Mouse (Mus musculus) hindbrain, embryonic 12.5 days (tissue): ENCODE measurements around the gene Slc27a1. TPM values are rescaled to one million over a fixed set of nuclear protein-coding genes. Genes with fewer than 3 reads are reported as not detected.

Experiments
- ATAC-seq: fragments of 200-750 bp; cut with Nextera tagmentation; 2 replicates; pipeline ENCODE4 v1.8.0; 2017; ENCODE audit warnings: moderate TSS enrichment; ENCODE audit not compliant: low FRiP score
- H3K27ac ChIP-seq: fragments of 300-500 bp; sonication (generic); 2 replicates; pipeline ENCODE4 v1.5.1; 2016; ENCODE audit warnings: mild to moderate bottlenecking
- H3K27me3 ChIP-seq: fragments of 300-500 bp; sonication (generic); 2 replicates; pipeline ENCODE4 v1.6.1; 2016; ENCODE audit warnings: mild to moderate bottlenecking
- H3K36me3 ChIP-seq: fragments of 300-500 bp; sonication (generic); 2 replicates; pipeline ENCODE4 v1.6.1; 2016; ENCODE audit warnings: mild to moderate bottlenecking
- H3K4me1 ChIP-seq: fragments of 300-500 bp; sonication (generic); 2 replicates; pipeline ENCODE4 v1.6.1; 2016
- H3K4me2 ChIP-seq: fragments of 300-500 bp; sonication (generic); replicated peaks from 2 replicates; pipeline ENCODE4 v1.6.1; 2016; ENCODE audit warnings: mild to moderate bottlenecking
- H3K4me3 ChIP-seq: fragments of 300-500 bp; sonication (generic); 2 replicates; pipeline ENCODE4 v1.5.1; 2016; ENCODE audit warnings: mild to moderate bottlenecking
- H3K9ac ChIP-seq: fragments of 300-500 bp; sonication (generic); 2 replicates; pipeline ENCODE4 v1.6.1; 2016; ENCODE audit warnings: mild to moderate bottlenecking, moderate library complexity
- H3K9me3 ChIP-seq: fragments of 300-500 bp; sonication (generic); replicated peaks from 2 replicates; pipeline ENCODE4 v1.6.1; 2016; ENCODE audit warnings: mild to moderate bottlenecking
- WGBS: fragments of 180-500 bp; shearing (Covaris S2); methylation state at CpG from one replicate; pipeline ENCODE4 v1.1.7; 2016; 5-methylcytosine and 5-hydroxymethylcytosine counted together
- polyA plus RNA-seq: library from polyadenylated mRNA; unstranded; fragments of >200 nt; fragmentation: Nextera tagmentation; extraction: Ambion mirVana; gene quantifications from 2 replicates; pipeline ENCODE4 v1.2.1, GENCODE M21; 2016

The Slc27a1 gene
- polyA plus RNA-seq, 1 experiment from 2014 or later, result 54.8 TPM

DNA sequence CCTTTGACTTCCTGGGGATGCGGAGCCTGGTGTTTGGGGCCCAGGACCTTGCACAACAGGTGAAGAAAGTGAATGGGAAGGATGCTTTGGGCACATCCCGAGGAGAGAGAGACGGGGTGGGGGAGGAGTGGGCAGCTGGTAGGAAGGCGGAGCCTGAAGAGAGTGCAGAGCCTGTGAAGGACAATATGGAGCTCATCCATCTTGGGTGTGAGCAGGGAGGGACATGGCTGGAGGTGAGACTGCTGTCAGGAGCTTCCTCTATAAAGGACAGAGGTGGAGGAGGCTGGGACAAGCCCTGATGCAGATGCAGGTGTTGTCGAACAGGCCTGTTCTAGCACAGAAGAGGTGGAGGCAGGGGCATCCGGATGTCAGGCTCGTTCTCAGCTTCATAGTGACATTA lies 35.3 kb downstream of the Slc27a1 start:
- WGBS, result 59% methylated on average over 7 of the region's 7 CpGs
- Histone ChIP-seq H3K9ac (no peak overlapping the region), H3K4me2 (no peak overlapping the region), H3K9me3 (no peaks in the 10 kb centered on the region), H3K27ac (no peak overlapping the region), H3K36me3 (peaks cover 3% of the 10 kb centered on the region; the same call in 1 of the 2 replicates), H3K4me3 (no peak overlapping the region), H3K27me3 (peaks cover 52% of the 10 kb centered on the region), H3K4me1 (peaks cover 14% of the 10 kb centered on the region)
- no peak for ATAC-seq

DNA sequence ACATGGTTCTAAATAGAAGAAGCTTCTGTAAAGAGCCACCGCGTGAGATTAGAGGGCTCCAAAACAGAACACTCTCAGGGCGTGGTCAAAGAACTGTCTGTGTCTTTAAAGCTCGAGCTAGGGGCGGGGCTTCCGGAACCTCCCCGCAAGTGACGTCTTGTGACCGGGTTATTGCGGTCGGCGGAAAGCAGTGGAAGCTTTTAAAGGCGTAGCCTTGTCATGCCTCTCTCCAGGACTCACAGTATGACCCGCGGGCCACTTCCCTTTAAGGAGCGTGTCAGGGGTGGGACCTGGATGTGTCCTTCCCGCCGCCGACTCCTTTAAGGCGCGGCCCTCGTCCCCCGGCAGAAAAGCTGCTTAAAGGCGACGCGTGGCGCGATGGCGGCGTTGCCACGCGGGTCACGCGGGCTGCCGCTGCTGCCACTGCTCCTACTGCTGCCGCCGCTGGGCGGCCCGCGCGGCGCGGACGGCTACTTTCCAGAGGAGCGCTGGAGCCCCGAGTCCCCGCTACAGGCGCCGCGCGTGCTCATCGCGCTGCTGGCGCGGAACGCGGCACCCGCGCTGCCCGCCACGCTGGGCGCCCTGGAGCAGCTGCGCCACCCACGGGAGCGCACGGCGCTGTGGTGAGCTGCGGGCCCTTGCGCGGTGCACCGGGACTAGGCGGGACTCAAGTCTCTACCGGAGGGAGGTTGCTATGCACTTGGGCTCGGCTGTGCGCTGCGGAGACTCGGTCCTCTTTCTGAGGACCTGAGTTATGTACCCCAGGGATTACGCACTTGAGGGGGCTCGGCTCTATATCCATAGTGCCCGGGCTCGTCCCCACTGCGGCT lies 42.4 kb downstream of the Slc27a1 start, which contains the start of gene Colgalt1:
TSS of gene Colgalt1 (plus strand) at position 177 of the 830 bp plus-strand sequence.
- peak within 1 kb of the TSS; percentile 81 for H3K4me3 ChIP-seq
- H3K27ac ChIP-seq, result peak within 1 kb of the TSS; percentile 90
- under 1% methylated on average over 77 of the region's 82 CpGs for WGBS
- no peaks in the 10 kb centered on the region for H3K9me3 ChIP-seq
- H3K27me3 ChIP-seq, result no peaks in the 10 kb centered on the region
- peak within 1 kb of the TSS; percentile 88 for H3K9ac ChIP-seq
- peak; percentile 98 for ATAC-seq
- H3K4me1 ChIP-seq, result peaks cover 13% of the 10 kb centered on the region
- peaks cover 24% of the 10 kb centered on the region for H3K36me3 ChIP-seq
- H3K4me2 ChIP-seq, result peak within 1 kb of the TSS; percentile 83

DNA sequence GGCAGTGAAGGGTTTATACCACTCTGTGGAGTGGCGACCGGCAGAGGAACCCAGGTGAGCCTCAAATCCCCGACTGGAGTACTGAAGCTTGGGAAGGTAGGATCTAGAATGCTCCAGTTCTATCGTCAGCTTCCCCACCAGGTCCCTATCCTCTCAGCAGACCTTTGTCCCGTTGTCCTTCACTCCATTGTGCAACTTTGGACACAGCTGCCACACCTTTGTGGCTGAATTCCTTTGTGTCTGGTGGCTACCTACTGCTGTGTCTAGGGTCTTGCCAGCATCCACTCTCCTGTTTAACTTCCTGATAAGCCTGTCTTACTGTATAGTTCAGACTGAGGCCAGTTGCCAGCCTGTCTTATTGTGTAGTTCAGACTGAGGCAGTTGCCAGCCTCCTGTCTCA lies 43.5 kb downstream of the Slc27a1 start:
- no peaks in the 10 kb centered on the region for H3K27me3 ChIP-seq
- 58% methylated on average over 5 of the region's 5 CpGs for WGBS
- H3K4me3 ChIP-seq, result peak overlapping the region; percentile 81
- H3K36me3 ChIP-seq, result peaks cover 34% of the 10 kb centered on the region
- no peak overlapping the region for H3K27ac ChIP-seq
- H3K4me1 ChIP-seq, result peaks cover 13% of the 10 kb centered on the region
- no peaks in the 10 kb centered on the region for H3K9me3 ChIP-seq
- peak overlapping the region; percentile 83 for H3K4me2 ChIP-seq
- no peak for ATAC-seq
- H3K9ac ChIP-seq, result peak overlapping the region; percentile 88

DNA sequence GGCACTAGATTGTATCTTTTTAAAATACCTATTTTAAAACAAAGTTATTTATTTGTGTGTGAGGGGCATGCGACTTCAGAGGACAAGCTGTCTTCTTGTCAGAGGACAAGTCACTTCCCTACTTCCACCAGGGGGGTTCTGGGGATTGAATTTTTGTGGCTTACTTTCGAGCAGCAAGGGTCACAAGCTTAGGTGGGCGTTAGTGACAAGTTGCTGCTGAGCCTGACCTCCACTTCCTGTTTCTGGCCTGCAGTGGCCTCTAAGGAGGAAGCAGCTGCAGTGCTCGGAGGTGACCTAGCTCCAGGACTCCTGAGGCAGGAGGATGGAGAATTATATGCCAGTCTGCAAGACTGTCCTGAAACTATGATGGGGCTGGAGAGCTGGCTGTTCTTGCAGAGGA lies 44.7 kb downstream of the Slc27a1 start:
- Histone ChIP-seq H3K27ac (no peak overlapping the region), H3K9ac (no peak overlapping the region), H3K27me3 (no peaks in the 10 kb centered on the region), H3K9me3 (no peaks in the 10 kb centered on the region), H3K4me2 (no peak overlapping the region), H3K4me3 (no peak overlapping the region), H3K36me3 (peaks cover 47% of the 10 kb centered on the region), H3K4me1 (peaks cover 13% of the 10 kb centered on the region)
- 61% methylated on average over 4 of the region's 4 CpGs for WGBS
- ATAC-seq, result no peak

DNA sequence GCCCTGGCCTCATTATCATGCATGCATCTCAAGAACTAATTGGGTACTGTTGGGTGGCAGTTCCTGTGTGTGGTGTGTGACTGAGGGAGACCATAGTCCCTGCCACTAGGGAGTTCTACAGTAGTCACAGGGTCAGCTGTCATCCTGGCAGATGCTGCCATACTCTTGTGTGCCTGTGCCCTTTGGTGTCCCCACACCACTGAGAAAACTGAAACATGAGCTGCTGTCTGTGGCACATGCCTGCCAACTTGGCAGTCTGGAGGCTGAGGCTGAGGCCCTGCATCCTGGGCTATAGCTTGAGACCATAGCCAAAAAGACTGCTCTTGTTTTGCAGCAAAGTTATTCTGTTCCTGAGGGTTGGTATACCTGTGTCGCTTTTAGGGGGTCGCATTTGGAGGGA lies 51.1 kb downstream of the Slc27a1 start:
- no peak overlapping the region for H3K4me2 ChIP-seq
- no peaks in the 10 kb centered on the region for H3K27me3 ChIP-seq
- H3K27ac ChIP-seq, result no peak overlapping the region
- no peak overlapping the region for H3K9ac ChIP-seq
- H3K4me1 ChIP-seq, result no peaks in the 10 kb centered on the region
- H3K4me3 ChIP-seq, result no peak overlapping the region
- no peak for ATAC-seq
- WGBS, result 97% methylated on average over 2 of the region's 2 CpGs
- peaks cover 95% of the 10 kb centered on the region for H3K36me3 ChIP-seq
- peaks cover 14% of the 10 kb centered on the region for H3K9me3 ChIP-seq

DNA sequence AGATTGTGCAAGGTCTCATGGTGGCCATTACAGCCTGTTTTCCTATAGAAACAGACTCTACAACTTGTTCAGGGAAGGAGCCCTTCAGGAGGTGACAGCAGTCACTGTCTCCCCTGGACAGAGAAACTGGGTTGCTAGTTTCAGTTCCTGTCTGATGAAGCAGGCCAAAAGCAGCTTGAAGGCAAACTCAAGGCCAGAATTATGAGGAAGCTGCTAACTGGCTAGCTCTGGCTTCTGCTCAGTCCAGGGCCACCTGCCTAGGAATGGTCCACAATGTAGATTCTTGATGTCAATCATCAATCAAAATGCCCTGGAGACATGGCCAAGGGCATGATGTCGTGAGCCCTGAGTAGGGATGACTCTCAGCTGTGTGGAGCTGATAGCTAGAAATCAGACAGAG lies 56.4 kb downstream of the Slc27a1 start:
- Histone ChIP-seq H3K4me3 (no peak overlapping the region), H3K9ac (no peak overlapping the region), H3K9me3 (peaks cover 14% of the 10 kb centered on the region), H3K27me3 (peaks cover 7% of the 10 kb centered on the region), H3K27ac (no peak overlapping the region), H3K36me3 (peaks cover 46% of the 10 kb centered on the region), H3K4me2 (no peak overlapping the region), H3K4me1 (peaks cover 19% of the 10 kb centered on the region)
- WGBS, result 78% methylated on average over 1 of the region's 1 CpGs
- ATAC-seq, result no peak

DNA sequence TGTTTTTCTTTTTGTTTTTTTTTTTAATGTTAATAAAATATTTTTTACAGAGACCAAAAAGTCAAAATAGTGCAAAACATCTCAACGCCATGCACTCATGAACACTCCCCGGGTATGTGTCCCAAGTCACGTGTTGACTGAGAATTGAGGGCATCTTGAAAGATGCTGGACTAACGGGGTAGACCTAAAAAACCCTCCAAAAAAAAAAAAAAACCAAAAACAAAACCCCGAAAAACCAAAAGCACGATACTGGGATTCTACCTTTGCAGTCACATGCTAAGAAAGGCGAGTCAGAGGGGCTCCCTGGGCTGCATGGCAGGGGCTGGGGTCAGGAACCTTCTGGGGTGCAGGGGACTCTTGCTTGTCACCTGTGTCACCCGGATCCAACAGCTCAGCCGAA lies 58.1 kb downstream of the Slc27a1 start:
- Histone ChIP-seq H3K27me3 (peaks cover 24% of the 10 kb centered on the region), H3K4me2 (no peak overlapping the region), H3K36me3 (peaks cover 30% of the 10 kb centered on the region), H3K4me3 (no peak overlapping the region), H3K9ac (no peak overlapping the region), H3K9me3 (peaks cover 14% of the 10 kb centered on the region), H3K4me1 (peaks cover 21% of the 10 kb centered on the region), H3K27ac (no peak overlapping the region)
- 89% methylated on average over 9 of the region's 9 CpGs for WGBS
- no peak for ATAC-seq

DNA sequence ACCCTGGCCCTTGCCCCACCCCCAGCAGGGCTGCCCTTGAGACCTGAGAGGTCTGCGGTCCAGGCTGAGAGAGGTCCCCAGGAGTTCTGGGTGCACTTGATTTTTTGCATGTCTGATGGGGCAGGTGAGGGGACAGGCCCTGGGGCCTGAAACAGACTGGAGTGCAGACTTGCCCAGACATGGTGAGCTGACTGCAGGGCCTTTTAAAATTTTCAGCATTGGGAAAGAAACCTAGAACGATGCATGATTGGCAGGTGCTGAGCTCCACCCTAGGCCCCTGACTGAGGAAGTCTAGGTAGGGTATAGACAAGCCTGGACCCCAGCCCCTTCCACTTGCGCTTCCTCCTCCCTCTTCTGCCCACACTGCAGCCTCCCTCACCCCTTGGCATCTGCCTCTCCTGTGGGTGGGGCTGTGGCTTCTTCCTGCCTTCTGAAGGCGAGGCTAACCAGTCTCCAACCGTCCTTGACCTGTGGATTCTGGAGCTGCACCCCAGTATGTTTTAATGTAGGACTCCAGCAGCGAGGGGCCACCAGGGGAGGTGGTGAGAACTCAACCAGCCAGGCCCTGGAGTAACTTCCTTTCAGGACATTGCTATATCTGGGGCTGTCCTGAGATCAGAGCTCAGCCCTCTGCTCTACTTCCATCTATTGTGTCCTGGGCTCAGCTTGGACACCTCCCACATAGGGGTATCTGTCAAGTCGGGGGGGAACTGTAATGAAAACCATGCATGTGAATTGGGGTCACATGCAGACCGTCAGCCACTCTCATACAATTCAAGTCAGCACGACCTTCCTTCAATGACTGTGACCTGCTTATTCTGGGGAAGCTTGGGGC lies 58.8 kb downstream of the Slc27a1 start:
- no peak overlapping the region for H3K4me3 ChIP-seq

DNA sequence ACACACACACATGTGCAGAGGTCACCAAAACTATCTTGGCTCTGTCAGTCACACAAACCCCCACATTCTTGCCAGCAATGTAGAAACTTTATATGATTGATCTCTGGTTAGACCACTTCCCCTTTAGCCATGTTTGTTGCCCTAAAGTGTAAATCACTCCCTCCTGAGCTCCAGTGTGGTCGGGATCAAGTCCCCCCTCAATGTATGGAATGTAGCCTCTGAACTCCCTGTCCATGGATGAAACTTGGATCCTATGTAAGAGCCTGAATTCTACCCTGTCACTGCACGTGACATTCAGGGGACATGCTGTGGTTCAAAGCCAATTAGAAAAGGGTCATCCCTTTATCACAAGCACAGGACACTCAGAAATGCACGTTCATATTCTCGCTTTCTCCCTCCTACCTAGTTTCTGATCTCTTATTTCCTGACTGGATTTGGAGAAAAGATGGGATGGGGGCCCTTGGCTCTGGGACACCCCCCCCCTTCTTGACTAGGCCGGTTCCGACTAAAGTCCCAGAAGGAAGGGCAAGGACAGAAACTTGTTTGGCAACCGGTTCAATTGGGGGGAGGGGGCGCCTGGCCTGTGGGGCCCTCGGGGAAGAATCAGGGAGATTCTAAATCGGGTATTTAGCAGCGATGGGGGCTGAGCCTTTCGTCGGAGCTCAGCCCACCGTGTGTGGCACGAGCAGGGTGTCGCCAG lies 59.9 kb downstream of the Slc27a1 start:
- peaks cover 21% of the 10 kb centered on the region for H3K4me1 ChIP-seq
- peaks cover 38% of the 10 kb centered on the region for H3K27me3 ChIP-seq
- peak overlapping the region; percentile 65 for H3K9ac ChIP-seq
- H3K36me3 ChIP-seq, result peaks cover 20% of the 10 kb centered on the region
- H3K27ac ChIP-seq, result peak overlapping the region; percentile 73
- peak overlapping the region; percentile 71 for H3K4me2 ChIP-seq
- no peaks in the 10 kb centered on the region; the same call in none of the 2 replicates for H3K9me3 ChIP-seq
- WGBS, result 9% methylated on average over 16 of the region's 16 CpGs
- no peak for ATAC-seq
- peak overlapping the region; percentile 49 for H3K4me3 ChIP-seq

More for the DNA sequence above, 58.8 kb downstream of the Slc27a1 start:
- no peak overlapping the region for H3K9ac ChIP-seq
- no peak overlapping the region for H3K4me2 ChIP-seq
- peaks cover 21% of the 10 kb centered on the region for H3K4me1 ChIP-seq
- WGBS, result 49% methylated on average over 9 of the region's 9 CpGs
- no peak for ATAC-seq
- H3K9me3 ChIP-seq, result peaks cover 7% of the 10 kb centered on the region
- peaks cover 22% of the 10 kb centered on the region for H3K36me3 ChIP-seq
- no peak overlapping the region for H3K27ac ChIP-seq
- peaks cover 28% of the 10 kb centered on the region for H3K27me3 ChIP-seq

DNA sequence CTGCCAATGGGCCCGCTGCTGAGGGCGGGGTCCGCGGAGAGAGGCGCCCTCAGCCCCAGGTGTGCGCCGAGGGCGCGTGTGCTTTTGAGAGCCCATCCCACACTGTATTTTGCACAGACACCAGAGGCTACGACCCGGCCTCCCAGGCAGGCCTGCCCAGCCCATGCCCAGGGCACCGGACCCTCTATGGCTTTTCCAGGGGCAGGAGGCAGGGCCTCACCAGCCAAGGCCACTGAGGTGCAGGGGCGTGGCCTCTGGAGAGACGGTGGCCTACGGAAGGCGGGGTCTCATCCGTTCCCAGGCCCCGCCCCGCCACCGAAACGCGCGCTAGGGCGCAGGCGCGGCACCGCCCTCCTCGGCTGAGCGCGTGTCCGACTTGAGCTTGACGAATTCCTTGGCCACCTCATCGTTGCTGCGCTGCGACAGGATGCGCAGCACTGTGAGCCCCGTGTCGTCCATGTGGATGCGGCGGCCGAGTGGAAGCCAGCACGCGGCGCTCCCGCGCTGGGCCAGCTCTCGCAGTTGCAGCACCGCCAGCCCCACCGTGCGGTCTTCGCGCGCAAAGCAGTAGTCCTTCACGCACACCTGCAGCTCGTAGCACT lies 60.5 kb downstream of the Slc27a1 start:
- under 1% methylated on average over 54 of the region's 55 CpGs for WGBS
- peak overlapping the region; percentile 73 for H3K27ac ChIP-seq
- H3K27me3 ChIP-seq, result peaks cover 45% of the 10 kb centered on the region

DNA sequence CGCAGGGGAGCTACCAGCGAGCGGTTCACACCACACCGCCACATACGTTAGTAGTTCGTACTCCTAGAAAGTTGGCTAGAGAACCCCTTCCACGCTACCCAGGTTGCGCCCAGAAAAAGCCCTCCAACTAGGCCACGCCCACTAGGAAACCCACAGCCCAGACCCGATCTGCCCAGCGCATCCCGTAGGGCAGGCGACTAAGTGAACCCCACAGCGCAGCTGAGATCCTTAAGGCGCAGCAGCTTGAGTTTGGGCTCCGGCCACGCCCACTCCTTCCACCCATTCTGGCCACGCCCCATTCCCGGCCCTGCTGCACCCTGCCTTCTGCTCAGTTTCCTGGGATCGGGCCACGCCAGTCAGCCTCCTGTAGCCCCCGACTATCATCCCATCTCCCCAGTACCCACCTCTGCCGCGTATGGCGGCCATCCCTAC lies 61.1 kb downstream of the Slc27a1 start:
- ATAC-seq, result peak; percentile 45
- no peaks in the 10 kb centered on the region; the same call in none of the 2 replicates for H3K9me3 ChIP-seq
- peaks cover 26% of the 10 kb centered on the region for H3K4me1 ChIP-seq
- peak overlapping the region; percentile 71 for H3K4me2 ChIP-seq
- H3K27me3 ChIP-seq, result peaks cover 51% of the 10 kb centered on the region
- H3K36me3 ChIP-seq, result peaks cover 8% of the 10 kb centered on the region
- H3K9ac ChIP-seq, result peak overlapping the region; percentile 32; the same call in 1 of the 2 replicates
- peak overlapping the region; percentile 49 for H3K4me3 ChIP-seq
- 5% methylated on average over 25 of the region's 25 CpGs for WGBS
- peak overlapping the region; percentile 73; the same call in 1 of the 2 replicates for H3K27ac ChIP-seq

More for the DNA sequence above, 60.5 kb downstream of the Slc27a1 start:
- H3K4me2 ChIP-seq, result peak overlapping the region; percentile 71
- peak overlapping the region; percentile 65 for H3K9ac ChIP-seq
- peak overlapping the region; percentile 49 for H3K4me3 ChIP-seq
- H3K4me1 ChIP-seq, result peaks cover 22% of the 10 kb centered on the region
- no peaks in the 10 kb centered on the region; the same call in none of the 2 replicates for H3K9me3 ChIP-seq
- H3K36me3 ChIP-seq, result peaks cover 13% of the 10 kb centered on the region
- ATAC-seq, result peak; percentile 86
